Mouse (Mus musculus) c-Kit-positive CD71-positive TER-119-negative erythroid progenitor cells, embryonic 14.5 days (primary cell): ENCODE results near the gene Sowaha.
A peak's percentile ranks its signal among the peaks of the same experiment; 100 is the strongest.
"Not testable (repeated sequence)": the region's sequence is repeated elsewhere in the genome, so short reads cannot be mapped to it uniquely, and the experiment has no call there.

ENCODE experiments used
- DNase-seq: peaks from one replicate; pipeline ENCODE4 v3.0.0-alpha.2; 2013; ENCODE audit warnings: low read depth

Sowaha gene

DNA sequence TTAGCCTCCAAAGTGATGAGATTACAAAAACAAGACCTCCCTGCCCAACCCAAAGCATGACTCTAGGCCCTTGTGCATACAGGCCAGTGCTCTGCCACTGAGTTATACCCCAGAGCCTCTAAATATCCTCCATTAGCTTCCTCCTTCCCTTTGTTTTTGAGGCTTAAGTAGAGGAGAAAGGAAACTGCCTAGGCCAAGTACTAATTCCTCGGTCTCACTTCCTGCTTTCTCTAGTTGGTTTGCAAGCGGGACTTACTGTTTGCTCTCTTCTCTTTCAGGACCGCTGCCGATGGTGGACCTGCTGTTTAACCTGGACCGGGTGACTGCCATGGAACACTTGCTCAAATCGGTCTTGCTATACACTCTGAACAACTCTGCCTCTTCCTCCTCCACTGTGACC lies 43.7 kb downstream of the Sowaha start:
- no peak for DNase-seq

DNA sequence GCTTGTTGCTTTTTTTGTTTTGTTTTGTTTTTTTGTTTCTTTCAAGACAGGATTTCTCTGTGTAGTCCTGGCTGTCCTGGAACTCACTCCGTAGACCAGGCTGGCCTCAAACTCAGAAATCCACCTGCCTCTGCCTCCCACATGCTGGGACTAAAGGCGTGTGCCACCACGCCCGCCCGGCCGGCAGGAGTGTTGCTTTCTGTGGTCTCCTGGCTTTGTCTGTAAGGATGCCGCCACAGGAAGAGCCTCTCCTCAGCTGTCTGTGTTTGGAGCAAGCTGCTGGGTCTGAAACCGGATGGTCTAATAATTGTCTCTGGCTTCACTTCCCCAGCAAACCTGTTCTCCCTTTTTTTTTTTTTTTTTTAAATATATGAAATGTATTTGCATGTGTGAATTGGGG lies 44.6 kb downstream of the Sowaha start:
- no peak for DNase-seq

DNA sequence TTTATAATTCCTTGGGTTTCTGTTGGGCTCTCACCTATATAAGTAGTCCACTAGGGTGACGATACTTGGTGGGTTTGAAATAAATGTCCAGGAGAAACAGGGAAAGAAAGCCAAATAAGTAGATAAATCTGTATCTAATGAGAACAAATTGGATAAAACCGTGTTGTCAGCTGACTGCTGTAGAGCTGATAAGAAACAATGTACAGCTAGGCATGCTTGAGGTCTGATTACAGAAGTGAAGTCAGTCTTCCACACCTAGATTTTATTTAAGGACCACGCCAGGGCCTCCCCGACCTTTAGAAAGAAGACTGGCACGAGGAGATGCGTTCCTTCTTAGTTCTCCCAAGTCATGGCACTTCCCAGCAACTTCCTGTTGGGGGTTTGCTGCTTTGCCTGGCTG lies 47.0 kb downstream of the Sowaha start:
- peak; percentile 37 for DNase-seq

DNA sequence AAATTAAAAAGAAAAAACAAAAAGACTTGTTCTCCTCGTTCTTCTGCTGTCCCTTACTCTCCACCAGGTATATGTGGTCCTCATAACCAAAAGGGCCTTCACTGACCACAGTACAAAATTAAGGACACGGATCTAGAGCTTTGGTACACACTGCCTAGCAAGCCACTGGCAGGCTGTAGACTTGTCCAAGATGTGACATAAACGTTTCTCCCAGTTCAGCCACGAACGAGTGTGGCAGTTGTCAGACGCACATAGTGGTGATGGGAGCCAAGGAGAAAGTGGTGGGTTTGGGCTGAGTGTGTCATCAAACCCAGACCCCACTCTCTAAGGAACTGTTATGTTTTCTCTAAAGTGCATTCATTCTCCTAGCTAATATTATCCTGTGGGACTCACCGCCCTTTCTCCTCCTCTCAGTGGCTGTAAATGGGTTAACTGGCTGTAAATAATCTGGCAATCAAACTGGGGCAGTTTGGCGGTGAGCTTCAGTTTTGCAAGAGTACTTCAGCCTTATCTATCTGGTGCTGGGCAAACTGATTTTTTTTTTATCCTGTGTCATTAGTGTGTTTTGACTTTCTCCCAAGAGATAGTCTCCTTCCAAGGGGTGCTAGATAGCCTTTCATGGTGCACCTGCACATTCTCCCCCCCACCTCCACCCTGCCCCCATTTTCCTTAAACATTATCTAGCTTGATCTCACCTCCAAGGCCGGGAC lies 48.6 kb downstream of the Sowaha start:
- peak; percentile 54 for DNase-seq

DNA sequence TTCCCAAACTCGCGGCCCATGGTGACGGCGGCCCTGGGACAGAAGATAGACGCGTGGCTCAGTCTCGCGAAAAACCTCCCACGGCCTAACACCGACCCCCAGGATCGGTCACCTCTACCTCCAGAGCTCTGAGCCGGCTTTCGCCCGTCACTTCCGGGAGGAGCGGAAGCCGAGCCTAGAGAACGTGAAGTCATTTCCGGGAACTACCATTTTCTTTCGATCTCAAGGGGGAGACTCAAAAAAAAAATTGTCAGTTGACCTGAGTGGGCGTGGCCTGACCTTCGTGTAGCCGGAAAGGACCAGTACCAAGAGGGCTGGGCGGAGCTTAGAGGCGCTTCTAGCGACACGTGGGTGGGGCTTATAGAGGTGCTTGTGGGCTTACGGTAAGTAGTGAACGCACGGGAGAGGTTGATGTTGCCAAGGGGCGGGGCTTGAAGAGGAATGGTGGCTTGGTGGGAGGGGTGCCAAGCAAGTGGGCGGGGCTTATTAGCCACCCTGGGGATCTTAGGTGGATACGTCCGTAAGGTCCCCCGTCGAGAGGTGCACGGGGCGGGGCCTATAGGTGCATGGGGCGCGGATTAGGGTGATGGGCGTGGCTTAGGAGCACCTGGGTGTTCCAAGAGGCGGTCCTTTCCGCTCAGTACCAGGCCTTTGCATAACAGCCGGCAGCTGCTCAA lies 49.3 kb downstream of the Sowaha start, which contains the start of the genes Uqcrq and Gdf9:
Gene Uqcrq (minus strand): TSS at position 162 of the 677 bp plus-strand sequence.
Gene Gdf9 (plus strand): TSS at position 354 of the 677 bp plus-strand sequence.
- peak; percentile 100 for DNase-seq

DNA sequence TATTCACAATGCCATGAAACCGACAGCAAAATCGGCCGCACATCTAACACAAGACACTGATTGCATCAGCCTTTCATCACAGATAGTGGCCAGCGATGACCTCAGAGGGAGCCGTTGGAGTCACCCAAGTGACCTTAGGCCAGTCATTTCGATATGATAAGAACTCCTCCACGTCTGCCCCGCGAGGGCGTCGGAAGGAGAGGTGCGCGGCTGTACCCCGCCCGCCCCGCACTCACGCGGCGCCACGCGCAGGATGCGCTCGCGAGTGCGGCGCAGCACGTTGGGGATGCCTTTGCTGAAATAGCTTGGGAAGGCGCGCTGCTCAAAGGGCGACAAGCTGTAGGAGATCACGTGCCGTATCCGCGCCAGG lies 49.8 kb downstream of the Sowaha start:
- no peak for DNase-seq

DNA sequence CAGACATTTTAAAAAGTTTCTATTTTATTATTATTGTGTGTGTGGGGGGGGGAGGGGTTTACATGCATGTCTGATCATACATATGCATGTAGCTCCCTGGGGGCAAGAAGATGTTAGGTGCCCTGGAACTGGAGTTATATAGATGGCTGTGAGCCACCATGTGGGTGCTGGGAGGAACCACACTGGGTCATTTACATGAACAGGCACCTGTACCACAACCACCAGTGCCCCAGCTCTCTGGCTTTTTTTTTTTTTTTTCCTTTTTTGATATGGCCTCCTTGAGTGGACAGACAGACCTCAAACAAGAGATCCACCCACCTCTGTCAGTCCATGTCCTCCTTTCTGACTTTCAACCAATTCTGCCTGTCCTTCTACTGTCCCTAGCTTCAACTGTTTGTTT lies 50.9 kb downstream of the Sowaha start:
- DNase-seq = no peak

DNA sequence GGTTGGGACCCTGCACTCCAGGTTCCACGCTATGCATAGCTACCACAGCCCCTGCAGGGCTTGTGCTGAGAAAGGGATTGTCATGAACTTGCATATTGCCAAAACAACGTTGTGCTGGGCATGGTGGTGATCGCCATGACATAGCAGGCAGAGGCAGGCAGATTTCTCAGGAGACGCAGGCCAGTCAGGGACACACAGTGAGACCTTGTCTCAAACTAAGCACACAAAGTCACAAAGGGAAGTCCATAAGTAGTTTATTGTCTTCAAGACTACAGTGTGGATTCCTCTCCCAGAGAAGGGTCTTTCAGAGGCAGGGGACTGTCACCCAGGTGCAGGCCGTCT lies 51.4 kb downstream of the Sowaha start:
- no peak for DNase-seq

DNA sequence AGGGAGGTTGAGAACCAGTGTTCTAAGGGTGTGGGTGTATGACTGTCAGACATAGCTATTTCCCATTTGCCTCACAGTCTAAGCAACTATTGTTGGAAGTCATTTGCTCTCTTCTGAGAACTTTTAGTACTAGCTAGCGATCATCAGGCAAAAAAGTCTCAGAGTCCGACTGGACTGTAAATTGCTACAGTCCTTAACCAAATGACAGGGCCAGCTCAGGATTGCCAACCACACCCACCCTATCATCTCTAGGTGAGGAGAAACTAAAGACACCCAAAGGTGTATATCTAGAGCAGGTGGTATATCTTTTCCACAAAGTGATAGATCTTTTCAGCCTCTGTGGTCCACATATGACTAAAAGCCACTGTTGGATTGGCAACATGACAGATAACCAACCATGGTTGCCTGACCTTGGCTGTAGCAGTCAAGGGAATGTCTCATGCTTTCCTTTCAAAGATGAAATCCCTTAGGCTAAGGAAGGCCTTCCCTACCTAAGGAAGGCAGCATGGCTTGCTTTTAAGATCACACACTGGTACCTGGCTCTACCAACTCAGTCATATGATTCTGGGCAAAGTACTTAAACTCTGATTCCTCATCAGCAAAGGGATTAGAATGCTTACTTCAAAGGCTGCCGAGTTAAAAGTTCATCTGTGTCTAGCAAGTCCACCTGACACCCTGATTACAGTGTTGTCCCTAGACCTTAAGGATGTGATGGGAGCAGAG lies 51.9 kb downstream of the Sowaha start:
- DNase-seq = no peak

DNA sequence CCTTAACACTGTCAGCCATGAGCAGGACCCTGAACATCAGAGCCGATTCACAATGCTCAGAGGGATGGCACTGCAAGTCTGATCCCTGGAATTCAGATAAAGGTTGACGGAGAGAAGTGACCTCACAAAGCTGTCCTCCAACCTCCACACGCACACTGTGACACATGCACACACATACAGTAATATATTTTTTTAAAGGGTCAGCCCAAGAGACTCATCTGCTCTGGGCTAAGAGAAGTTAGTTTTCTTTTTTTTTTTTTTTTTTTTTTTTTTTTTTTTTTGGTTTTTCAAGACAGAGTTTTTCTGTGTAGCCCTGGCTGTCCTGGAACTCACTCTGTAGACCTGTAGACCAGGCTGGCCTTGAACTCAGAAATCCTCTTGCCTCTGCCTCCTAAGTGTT lies 53.2 kb downstream of the Sowaha start:
- not testable (repeated sequence) for DNase-seq
